Mouse (Mus musculus) right cerebral cortex, postnatal 4 days (tissue): ENCODE measurements around the gene Igf1r.

Source experiments
- DNase-seq: peaks from one replicate; pipeline ENCODE4 v3.0.0-alpha.2; 2022

Igf1r gene

DNA sequence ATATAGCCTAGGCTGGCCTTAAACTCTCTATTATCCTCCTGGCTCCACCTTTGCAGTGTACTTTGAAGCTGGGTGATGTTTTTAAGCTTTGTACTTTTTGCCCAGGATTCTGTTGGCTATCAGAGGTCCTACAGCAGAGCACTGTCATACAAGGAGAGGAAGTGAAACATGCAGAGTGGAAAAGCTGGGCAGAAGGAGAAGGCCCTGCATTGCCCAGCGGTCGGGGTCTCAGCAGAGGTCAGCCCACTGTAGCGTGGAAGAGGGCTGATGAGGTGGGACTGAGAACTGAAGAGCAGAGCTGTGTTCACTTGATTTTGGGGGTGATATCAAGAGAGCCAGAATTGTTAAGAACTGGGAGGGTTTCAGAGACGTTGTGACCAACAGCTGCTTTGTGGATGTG lies 134.9 kb downstream of the Igf1r start:
- DNase-seq = no peak

DNA sequence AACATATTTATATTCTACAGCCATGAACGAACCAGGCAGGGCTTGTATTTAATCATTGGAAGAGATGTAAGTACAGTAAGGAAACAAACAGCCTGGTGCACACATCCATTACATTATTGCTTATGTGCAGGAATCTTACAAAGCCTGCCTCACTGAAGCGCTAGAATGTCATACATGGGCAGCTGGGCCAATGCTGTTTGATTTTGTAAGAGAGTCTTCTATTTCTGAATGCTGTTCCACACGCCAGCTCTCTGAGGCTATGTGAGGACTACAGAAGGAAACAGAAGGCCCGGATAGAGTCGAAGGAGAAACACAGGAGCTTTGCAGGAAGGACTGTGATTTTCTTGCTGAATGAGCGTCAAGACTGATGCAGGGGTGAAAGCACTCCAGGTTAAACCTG lies 136.2 kb downstream of the Igf1r start:
- peak; percentile 29 for DNase-seq

DNA sequence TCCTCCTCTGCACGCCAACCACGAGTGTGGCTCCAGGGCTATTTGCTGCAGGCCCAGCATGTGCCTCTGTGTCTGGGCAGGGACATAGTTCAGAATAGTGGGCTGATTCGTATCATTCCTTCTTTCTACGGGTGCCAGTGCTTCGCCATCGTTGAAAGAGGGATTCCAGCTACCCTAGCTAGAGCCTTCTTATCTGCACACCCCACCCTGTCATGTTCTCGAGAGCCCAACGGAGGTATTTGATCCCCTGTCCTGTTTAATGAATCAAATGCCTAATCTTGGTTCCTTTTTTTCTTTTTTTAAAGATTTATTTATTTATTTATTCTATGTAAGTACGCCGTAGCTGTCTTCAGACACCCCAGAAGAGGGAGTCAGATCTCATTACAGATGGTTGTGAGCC lies 137.1 kb downstream of the Igf1r start:
- DNase-seq = no peak

DNA sequence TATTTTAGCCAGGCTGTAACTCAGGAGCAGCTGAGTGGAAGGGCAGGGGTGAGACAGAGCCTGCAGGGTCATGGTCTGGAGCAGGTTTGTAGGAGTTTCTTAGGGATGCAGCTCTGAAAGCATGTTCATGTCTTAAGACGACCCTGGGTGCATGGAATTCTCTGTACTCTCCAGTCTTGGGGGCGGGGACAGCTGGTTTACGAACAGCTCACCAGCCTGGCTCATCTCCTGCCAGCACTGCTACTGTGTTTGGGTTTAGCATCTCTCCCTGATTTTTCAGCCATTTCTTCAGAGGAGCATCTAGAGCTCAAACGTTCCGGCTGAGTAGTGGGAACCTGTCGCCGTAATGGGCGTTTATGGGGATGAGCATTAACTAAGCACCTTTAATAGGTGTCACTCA lies 137.9 kb downstream of the Igf1r start:
- no peak for DNase-seq

DNA sequence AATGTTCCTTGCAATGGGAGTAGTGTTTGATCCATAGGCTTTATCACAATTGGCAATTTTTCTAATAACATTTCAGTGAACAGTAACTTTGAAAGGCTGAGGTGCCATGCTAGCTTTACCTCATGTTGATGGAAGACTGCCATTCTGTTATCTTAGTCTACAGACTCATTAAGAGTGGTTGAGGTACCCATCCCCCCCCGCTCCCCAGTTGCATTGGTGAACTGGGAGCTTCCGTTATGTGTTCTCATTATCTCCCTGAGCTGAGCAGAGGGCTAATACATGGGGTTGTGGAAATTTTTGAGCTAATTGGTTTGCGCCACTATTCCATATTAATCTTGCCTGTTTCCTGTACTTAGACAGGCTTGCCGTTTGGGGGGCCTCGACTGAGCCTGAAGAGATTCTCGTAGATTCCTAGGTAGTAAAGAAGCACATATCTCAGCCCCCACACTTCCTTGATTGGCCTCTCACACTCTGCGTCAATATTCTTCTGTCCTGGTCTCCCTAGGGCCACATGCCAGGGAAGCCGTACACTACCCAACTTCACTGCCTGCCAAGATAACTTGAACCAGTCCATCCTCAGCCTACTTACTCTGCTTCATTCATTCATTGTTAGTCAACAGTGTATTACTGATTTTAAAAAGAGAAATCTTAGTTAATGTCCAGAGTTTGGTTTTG lies 139.8 kb downstream of the Igf1r start:
- DNase-seq = no peak

DNA sequence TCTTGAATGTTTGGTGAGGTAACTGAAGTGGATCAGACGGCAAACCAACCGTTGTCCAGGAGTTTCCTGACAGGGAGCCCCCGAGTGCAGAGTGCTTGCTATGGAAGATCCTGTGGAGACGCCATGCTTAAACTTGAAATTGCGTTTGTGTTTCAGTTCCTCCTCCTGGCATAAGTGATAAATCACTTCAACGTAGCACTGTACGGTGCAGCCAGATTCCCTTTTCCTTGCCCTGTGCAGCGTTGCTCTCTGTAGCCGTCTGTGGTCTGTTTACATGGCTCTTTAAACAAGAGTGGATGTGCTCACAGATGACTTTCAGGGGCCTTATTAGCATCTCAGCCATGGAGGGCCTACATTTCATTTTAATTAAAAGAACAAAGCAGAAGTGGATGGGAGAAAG lies 141.2 kb downstream of the Igf1r start:
- DNase-seq = no peak

DNA sequence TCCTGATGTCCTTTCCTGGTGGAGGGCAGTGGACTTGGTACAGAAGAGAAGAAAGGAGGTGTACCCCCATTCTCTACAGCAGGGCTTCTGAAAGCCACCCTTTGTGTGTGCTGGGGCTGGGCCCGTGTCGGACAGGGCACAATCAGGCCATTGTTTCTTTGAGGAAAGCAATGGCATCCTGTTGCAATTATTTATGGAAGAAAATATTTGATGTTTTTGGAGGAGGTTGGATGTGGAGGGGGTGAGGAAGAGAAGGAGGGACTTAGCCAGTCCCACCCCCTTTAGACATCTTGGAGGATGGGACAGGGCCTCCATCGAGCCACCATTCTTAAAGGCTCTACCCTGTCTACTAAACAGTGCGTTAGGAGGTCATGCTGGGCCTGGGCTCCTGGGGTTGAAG lies 142.9 kb downstream of the Igf1r start:
- no peak for DNase-seq

DNA sequence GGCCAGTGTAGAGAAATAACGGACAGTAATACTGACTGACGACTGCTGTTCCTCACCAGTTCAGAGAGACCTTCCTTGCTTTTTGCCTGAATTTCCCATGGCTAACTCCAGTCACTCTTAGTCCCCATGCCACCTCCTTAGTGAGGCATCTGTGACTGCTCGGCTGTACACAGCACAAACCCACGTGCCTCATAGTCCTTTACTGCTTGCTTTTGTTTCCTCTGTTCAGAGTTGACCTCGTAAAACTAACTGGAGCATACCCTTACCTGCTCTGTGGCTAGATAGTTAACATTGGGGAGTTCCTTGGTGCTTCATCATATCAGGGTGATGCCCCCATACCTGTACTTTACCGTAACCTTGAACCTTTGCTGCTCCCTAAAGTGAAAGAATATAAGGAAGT lies 143.8 kb downstream of the Igf1r start:
- DNase-seq = no peak

DNA sequence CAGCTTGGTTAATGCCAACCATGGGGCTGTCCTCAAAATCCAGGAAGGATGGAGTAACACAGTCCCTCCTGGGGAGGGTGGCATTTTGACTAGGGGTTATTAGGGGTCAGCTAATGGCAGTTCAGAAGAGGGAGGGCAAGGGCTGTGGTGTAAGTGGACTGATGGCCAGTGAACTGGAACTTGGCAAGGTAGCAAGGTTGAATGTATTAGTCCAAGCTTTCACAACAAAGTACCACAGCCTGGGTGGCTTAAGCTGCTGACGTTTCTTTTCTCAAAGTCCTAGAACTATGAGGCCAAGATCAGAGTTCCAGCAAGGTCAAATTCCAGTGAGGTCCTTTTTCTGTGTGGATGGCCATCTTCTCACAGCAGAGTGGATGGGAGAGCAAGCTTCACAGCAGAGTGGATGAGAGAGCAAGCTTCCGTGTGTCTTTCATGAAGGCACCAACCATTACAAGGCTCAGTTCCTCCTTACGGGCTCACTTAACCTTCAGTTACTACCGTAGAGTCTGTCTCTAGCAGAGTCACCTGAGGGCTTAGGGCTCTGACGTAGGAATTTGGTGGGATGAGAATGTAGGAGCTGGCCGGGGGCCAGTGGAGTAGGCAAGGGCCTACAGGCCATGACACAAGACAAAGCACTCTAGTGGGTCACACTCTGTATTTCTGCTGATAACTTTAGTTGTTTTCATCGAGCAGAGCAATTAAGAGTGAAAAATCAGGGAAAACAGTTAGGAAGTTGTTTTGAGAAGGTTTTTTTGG lies 144.6 kb downstream of the Igf1r start:
- DNase-seq = no peak

DNA sequence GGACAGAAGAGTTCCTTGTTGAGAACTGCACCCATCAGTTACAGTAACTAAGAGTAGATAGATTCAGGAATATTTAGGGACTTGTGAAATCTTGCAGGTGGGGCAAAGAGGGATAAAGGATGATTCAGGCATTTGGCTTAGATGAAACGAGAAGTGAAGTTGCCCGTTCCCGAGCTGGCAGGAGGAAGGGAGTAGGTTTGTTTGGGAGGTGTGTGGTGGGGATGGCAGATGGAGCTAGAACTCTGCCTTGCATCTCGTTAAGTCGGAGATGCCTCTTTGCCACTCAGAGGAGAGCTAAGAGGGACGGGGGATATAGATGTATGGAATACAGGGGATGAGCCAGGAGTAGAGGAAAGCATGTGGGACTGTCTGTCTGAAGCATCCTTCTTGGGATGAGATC lies 145.5 kb downstream of the Igf1r start:
- DNase-seq = no peak

DNA sequence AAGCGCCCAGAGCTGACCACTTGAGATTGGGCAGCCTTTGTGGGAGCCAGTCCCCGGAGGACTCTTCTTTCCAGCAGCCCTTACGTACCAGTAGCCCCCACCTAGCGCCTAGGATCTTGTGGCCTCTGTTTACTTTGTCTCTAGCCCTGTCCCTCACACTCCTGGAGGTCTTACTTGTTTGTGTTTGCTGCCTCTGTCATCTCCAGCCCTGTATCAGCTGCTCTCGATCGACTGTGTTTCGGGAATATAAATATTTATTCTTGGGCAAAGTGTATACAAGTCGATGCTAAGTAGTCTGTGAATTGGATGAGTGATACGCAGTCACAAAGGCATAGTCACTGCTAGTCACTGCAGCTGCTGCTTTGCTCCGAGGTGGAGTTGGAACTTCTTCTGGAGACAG lies 147.8 kb downstream of the Igf1r start:
- DNase-seq = no peak

DNA sequence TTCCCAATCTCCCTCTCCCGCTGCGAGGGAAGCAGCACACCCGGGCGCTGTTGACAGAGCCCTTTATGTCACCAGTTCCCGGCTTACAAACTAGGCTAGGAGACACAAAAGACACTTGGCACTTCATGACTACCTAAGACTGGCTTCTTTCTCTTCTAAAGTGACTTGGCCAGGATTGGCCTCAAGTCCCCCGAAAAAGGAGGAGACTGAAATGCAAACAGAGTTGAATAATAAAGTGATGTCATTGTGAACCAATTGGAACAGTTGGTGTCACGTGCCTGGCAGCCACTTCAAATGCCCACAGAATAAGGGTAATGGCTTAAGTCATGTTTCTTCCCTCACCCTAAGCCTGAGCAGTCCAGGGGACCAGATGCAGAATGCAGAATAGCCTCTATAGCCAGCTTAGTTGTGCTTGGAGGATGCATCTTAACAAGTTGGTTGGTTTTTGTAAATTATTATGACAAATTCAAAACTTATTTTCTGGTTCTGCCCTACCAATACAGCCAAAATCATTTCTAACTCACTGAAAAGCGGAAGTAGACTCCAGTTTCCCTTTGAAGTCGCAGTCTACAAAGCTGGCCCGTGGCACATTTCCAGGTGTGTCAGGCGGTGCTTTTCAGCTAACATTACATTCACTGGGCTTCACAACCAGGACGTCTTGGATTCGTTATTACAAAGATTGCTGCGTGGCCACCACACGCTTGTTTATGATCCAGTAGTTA lies 150.0 kb downstream of the Igf1r start:
- peak; percentile 52 for DNase-seq

DNA sequence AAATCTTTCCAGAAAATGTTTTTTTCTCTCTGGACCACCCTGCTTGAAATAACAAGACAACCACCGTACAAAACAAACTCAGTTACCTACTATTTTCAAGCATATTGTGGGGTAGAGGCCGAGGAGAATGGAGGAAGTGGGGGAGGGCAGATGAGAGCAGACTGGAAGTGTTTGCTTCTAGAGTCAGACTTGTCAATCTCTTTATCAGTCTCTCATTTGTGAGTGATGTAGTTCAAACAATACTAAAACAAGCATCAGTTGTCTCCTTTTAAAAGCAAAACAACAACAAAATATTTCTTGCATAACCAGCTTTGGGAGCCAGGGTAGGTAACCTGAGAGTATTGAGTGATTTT lies 150.5 kb downstream of the Igf1r start:
- no peak for DNase-seq

DNA sequence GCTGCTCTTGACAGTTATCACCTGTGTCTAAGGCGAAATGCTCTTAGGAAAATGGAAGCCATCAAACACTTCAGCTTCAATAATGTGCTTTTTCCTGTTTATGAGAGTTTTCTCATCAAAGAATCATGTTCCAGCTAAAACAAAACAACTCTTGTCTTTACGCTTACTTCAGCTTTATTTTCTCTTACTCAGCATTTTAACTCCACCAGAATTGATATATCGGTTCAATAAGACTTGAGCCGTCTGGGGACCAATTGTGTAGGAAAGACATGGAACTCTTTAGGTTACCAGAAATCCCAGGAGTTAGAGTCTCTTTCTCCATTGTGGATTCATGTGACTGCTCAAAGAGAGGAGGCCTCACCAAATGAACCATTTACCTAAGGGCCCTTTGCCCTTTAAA lies 158.9 kb downstream of the Igf1r start:
- DNase-seq = no peak

DNA sequence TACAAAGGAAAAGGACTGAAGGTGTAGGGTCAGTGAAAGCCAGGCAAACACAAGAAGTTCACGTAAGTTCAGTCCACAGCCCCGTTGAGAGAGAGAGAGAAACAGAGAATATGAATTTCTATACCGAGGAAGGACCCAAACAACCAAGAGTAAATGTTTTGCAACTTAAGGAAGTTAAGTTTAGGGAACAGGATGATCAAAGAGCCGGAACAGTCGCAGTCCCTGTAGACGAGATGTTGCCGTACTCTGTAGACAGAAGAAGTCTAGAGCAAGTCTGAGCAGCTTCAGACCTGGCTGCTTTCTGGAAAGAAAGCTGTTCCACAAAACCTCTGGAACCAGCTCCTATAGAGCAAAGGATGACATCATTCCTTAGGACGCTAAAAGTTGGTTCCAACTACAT lies 160.0 kb downstream of the Igf1r start:
- no peak for DNase-seq

DNA sequence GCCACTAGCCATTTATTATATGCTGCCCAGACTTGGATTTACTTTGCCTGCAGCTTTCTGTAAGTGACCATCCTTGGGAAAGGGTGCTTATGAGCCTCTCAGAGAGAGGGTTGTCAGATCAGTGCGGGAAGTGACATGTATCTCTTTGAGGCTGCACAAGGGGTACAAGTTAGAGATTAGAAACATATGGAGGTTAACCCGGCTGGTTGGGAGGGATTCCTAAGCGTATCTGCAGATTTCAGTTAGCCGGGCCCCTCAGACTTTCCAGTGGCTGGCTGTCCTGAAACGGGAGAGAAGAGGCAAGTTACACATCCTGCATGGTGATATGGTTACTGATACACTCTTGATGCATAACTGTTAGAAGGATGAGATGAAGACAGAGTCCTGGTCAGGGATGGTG lies 161.7 kb downstream of the Igf1r start:
- DNase-seq = no peak

DNA sequence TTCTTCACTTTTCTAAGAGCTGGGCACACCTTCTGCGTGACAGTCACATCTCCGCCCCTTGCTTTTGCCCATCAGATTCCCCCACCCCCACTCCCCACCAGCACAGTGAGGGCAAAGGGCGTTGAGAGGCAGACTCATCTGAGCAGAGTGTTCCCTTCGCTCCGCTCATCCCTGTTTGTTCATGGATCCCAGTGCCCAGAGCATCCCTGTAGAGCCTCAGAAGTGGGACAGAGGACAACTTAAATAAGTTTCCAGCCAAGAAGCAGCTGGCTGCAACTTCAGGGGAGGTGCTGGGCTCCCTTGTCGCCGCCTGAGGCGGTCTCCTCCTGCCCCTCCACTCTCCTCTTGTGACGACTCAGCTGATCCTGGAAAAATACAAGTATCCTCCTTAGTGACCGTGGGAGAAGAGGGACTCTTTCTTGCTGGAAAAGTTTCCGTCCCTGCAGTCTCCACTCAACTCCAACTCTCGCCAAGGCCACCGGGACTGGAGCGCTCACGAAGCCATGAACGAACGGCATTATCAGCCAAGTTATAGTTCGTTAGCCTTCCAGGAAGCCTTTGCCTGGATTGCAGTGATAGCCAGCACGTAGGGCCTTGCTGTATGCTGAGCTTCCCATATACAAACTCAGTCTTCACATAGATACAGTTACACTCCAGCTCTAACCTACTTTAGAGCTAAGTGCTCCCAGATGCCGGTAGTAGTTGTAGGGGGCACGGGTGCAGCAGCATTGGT lies 162.5 kb downstream of the Igf1r start:
- no peak for DNase-seq

DNA sequence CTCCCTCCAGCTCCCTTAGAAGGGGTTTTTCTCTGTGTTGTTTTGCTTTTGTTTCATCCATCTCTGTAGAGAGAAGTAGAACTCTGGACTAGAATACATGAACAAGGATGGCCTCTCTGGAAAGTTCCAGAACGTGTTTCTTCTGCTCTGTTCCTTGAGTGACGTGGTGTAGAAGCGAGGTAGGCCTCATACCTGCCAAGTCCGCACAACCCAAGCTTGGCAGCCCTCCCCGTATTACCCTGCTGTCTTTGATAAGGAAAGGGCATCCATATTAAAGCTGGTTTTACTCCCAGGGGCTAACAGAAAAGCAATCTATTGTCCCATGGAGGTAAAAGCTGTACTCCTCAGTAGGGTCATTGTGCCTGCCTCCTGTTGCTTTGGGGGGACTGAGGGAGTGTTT lies 164.9 kb downstream of the Igf1r start:
- DNase-seq = no peak

DNA sequence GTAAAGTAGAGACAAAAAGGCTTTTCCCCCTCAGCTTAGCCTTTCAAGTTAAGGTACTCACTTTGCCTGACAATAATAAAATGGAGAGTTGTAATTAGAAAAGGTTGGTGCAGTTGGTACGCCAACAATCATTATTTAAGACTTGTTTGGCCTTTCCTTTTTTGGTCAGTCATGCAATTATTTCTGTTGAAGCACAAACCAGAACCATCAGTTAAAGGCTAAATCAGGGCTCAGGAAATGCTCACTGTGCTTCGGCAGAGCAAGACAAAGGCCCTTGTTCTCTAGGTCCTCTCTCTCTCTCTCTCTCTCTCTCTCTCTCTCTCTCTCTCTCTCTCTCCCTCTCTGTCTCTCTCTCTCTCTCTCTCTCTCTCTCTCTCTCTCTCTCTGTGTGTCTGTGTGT lies 165.4 kb downstream of the Igf1r start:
- DNase-seq = no peak

DNA sequence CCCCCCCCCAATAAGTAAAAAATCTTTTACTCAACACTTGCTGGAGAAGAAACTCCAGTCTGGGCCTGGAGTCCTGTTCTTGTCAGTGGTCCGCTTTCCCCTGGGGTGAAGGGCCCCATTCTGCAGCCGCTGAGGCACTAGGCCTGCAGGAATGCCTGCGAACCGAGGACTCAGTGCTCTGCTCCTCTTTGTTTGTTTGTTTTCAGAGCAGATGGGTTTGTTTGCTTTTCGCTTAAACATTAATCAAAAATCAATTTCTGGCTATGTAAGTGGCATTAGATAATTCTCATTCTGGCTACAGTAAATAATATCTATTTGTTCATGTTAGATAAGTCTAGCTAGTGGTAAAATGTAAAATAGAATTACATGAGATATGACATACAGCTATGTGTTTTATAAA lies 167.0 kb downstream of the Igf1r start:
- DNase-seq = no peak

DNA sequence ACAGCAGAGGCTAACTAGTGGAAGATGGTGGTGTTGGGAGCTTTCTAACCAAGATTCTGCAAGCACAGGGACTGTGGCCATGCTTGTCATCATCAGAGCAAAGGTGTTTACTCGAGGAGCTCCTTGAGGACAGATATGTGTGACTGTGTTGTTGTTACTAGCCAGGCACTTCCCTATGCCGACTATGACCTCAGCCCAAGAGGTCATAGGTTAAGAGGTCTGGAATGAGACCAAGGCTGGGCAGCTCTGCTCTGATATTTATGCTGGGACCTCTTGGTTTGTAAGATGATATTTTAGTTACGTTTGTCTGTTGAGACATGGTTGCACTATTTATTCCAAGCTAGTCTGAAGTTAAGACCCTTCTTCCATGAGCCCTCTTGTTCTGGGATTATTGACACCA lies 169.8 kb downstream of the Igf1r start:
- no peak for DNase-seq

DNA sequence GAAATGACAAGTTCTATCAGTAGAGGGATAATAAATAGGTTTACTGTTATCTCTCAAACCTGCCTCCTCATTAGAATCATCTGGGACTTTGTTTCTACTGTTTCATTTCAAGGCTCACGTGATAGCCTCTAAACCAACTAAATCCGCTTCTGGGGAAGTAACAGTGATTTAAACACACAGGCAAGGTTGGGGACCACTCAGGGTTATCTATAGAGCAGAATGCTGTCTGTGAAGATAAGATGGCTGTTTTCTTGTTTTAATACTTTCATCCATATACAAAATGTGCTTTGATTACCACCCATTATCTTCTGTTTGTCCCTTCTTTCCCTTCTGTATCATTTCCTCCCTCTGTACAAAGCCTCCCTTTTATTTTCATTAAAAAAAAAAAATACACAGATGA lies 172.7 kb downstream of the Igf1r start:
- no peak for DNase-seq

DNA sequence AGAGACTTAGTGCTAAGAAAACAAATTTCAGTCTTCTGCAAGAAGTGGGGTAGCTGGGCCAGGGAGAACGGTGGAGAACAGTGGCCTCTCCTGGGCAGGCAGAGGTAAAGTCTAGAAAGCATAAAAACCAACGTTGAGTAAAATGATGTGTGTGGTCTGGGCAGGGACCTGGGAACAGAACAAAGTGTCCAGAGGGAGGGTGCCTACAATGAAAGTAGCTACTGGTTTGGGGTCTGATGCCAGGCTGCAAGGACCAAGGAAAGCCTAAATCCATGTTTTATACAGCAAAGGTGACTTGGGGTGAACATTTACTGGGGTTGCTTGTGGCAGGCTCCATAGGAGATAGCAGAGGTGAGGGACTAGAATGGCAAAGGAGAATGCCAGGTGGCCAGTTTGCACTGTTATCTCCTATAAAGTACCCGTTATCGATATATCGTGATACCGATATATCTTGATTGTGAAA lies 175.2 kb downstream of the Igf1r start:
- peak; percentile 45 for DNase-seq

DNA sequence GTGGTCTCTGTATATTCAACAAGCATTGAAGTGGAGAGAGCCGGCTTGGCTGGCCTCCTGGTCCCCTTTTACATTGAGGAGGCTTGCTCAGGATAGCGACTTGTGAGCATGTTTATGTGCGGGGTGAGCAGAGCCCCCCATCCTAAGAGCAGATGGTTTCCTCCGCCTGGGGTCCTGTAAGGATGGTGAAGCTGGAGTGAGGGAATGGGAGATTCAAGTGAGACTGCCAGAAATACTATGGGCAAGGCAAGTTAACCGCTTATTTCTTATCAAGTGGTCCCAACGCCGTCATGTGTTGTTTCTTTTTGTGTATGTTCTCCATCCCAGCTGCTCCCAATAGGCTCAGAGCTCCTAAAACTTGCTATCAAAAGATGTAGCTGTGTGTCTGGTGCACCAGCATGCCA lies 175.6 kb downstream of the Igf1r start:
- DNase-seq = no peak
